Mouse (Mus musculus) neutrophil, adult 65 days (primary cell): Measurements from ENCODE around the gene Gale. TPM values are rescaled to one million over a fixed set of nuclear protein-coding genes. Genes with fewer than 3 reads are reported as not detected.

Experiments
- total RNA-seq: library from RNA; stranded (reverse); gene quantifications from 2 replicates; pipeline ENCODE4 v1.2.4, GENCODE M21; 2023

The Gale gene
- total RNA-seq, result 18.3 and 18.8 TPM in 2 replicates

DNA sequence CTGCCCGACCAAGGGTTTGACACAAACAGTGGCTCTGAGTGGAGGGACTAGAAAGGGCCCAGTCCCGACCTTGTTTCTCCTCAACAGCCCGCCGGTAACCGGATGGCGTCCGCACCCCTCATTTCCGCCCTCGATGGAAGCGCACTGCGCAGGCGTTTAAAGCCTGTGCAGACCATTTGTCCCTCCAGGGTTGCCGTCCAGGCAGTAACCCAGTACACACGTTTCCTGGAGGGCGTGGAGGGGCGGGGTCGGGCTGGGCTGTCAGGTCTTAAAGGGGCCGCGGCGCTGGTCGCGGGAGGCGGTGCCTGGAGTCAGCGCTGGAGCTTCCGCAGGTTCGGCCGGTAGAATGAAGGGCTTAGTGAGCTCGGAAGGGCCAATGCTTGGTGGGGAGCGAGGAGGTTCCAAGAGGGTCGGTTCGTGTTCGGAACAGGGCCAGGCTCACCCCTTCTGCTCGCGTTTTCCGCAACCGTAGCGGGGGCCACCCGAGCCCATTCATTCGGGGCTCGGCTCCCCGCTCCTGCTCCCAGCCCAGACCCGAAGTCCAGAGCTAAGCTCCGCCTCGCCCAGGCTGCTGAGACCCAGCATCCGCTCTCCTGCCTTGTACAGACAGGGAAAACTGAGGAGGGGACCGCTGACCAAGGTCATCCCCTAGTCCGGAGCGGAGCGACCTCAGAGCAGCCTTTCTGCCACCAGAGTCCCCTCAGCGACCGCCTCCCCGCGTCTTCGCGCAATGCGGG lies at the start of gene Gale:
Gale (plus strand) TSS at position 271 of the 737 bp plus-strand sequence.

DNA sequence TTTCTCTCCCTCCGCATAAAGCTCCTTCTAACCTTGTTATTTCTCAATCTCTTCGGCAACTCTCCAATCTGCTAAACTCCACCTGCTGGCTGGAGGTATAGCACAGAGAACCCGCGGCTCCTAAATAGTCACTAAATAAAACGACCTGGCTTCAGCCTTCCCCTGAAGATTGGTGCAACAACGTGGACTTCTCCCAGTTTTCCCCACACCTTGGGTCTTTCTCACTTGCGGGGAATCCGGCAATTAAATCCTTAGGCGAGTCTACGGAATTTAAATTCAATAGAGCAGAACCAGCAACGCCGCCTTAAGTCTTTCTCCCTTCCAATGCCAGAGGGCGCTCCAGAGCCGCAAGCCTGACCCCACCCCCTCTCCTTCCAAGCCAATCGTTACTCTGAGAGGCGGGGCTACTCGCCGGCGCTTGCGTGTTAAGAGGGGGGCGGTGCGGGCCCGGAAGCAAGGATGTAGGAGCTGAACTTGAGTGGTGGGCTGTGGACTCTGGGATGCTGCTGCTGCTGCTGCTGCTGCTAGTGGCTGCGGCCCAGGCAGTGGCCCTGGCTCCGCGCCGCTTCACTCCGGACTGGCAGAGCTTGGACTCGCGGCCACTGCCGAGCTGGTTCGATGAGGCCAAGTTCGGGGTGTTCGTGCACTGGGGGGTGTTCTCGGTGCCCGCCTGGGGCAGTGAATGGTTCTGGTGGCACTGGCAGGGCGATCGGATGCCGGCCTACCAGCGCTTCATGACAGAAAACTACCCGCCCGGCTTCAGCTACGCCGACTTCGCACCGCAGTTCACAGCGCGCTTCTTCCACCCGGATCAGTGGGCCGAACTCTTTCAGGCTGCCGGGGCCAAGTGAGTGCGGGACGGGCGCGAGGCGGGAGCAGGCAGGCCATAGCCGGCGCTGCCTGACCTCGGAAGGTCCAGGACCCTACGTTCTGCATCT lies 43.0 kb upstream of the Gale start, which contains the start of gene Fuca1:
Fuca1 (plus strand) TSS at position 432 of the 938 bp plus-strand sequence.

DNA sequence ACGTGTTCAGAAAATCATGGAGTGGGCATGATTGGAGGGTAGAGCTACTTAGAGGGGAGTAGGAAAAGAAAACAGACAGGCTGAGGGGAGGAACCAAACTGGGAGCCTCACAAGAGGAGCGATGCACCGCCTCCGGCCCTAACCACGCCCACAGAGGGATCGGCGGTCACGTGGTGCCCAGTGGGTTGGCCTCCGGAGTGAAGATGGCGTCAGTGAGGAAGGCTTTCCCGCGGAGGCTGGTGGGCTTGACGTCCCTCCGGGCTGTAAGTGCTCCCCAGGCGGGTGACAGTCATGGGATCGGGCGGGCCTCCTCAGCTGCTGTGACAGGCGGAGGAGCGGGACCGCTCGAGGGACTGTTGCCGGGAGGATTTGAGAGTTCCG lies 17.3 kb upstream of the Gale start, which contains the start of gene Hmgcl:
Hmgcl (plus strand) TSS at position 171 of the 381 bp plus-strand sequence.

DNA sequence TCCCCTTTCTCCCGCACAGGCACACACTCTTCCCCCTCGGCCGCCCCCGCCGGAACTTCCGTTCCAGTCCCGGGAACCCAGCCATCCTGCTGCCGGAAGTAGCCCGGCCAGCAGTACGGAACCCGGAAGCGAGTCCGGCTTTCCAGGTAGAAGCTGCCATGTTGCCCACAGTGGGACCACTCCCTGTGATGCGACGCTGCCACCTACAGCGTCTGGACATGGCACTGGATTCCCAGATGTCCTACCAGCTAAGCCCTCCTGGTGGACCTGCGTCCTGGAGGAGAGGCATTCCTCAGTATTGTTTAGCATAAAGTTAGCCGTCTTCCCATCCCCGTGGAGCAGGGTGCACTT lies 9.0 kb downstream of the Gale start, which contains the start of gene Lypla2:
Lypla2 (minus strand) TSS at position 71 of the 351 bp plus-strand sequence.

DNA sequence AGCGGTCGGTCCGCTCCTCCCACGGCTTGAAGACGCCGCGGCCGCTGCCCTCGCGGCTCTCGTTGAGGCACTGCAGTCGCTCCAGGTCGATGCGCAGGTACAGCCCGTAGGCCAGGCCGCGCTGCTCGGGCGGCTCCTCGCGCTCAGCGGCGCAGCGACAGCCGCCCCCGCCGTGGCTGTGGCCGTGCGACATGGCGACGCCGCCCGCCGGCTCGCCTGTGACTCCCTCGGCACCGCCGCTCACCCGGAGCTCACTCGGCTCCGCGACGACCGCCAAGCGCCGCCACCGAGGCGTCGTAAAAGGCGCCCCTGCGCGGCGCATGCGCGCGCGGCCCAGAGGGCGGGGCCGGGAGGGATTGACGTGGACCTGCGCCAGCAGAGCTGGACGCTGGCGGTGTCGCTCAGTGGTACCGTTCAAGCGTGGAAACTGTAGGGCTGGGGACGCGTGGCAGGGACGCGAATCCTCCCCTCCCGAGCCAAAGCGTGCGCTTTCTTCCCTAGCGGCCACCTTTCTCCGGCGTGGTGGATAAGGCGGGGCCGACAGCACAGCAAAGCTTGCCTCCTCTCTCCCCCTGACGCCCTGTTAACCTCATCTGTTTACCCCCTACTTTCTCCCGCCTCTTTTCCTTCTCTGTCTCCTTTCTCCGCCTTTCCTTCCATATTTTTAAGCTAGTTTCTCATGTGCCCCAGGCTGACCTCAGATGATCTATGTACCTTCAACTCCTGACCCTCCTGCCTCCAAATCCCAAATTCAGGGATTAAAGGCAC lies 23.6 kb downstream of the Gale start, which contains the start of gene Pithd1:
Pithd1 (minus strand) TSS at position 322 of the 768 bp plus-strand sequence.

Other genes with a start within 250 kb of the Gale start
- gene Il22ra1, start 235.6 kb upstream of the Gale start, total RNA-seq, result not detected in 2 replicates
- gene Myom3, start 204.0 kb upstream of the Gale start, total RNA-seq, result not detected in 2 replicates
- 68.3 and 87.2 TPM in 2 replicates for gene Srsf10, start 108.0 kb upstream of the Gale start, total RNA-seq
- gene Pnrc2, start 89.9 kb upstream of the Gale start, total RNA-seq, result 108 and 115 TPM in 2 replicates
- 42.6 and 49.2 TPM in 2 replicates for gene Cnr2, start 68.3 kb upstream of the Gale start, total RNA-seq
- 94.8 and 113 TPM in 2 replicates for gene Fuca1, start 43.0 kb upstream of the Gale start, total RNA-seq
- 54.9 and 66.8 TPM in 2 replicates for gene Hmgcl, start 17.3 kb upstream of the Gale start, total RNA-seq
- 98.8 and 101 TPM in 2 replicates for gene Lypla2, start 8.9 kb downstream of the Gale start, total RNA-seq
- 23.4 and 26.2 TPM in 2 replicates for gene Pithd1, start 23.5 kb downstream of the Gale start, total RNA-seq
- 85.6 and 88.9 TPM in 2 replicates for gene Eloa, start 58.0 kb downstream of the Gale start, total RNA-seq
- 242 and 261 TPM in 2 replicates for gene Rpl11, start 89.7 kb downstream of the Gale start, total RNA-seq
- gene Id3, start 179.8 kb downstream of the Gale start, total RNA-seq, result 10.6 and 11.5 TPM in 2 replicates
- 86.8 and 107 TPM in 2 replicates for gene E2f2, start 208.7 kb downstream of the Gale start, total RNA-seq
- gene Asap3, start 242.6 kb downstream of the Gale start, total RNA-seq, result 0.16 TPM in 1 of 2 replicates, not detected in the other